Mouse (Mus musculus): ENCODE data around the gene Araf. TPM values are rescaled to one million over a fixed set of nuclear protein-coding genes. Genes with fewer than 3 reads are reported as not detected.

Gene Araf
- 106 and 118 TPM in 2 replicates for polyA plus RNA-seq (2014; fragmentation: Nextera tagmentation; extraction: Ambion mirVana)

- Histone ChIP-seq H3K4me1 (replicated peaks; ENCODE audit: control insufficient read depth, insufficient read depth, low read length) (no peaks in the 10 kb centered on the region), H3K27ac (ENCODE audit: low read depth, low read length) (peak within 1 kb of the TSS; percentile 88), H3K4me3 (ENCODE audit: low read depth, low read length) (peak within 1 kb of the TSS; percentile 43), H3K4me2 (replicated peaks; ENCODE audit: low read depth, low read length) (peak within 1 kb of the TSS; percentile 36), H3K27me3 (ENCODE audit: control insufficient read depth, insufficient read depth, low read length) (no peaks in the 10 kb centered on the region), H3K9ac (ENCODE audit: low read depth, low read length) (peak within 1 kb of the TSS; percentile 71), H3K9me3 (ENCODE audit: control insufficient read depth, low read length) (no peaks in the 10 kb centered on the region), H3K36me3 (ENCODE audit: control insufficient read depth, insufficient read depth, low read length) (no peaks in the 10 kb centered on the region)
- 19% methylated on average over 6 of the region's 7 CpGs for WGBS
- DNase-seq (ENCODE audit: low spot score) (no peak), ATAC-seq (ENCODE audit: low FRiP score) (peak; percentile 73)
These were observed at the start of gene Araf for GRCm38 (mm10) chrX:20797681-20798080. Araf (plus strand) TSS chrX:20797814.

GRCm38 (mm10) chrX:20748829-20749228 lies 48.8 kb upstream of the Araf start:
- ATAC-seq (ENCODE audit: low FRiP score) (no peak), DNase-seq (ENCODE audit: low spot score) (no peak)
- no peaks in the 10 kb centered on the region for H3K4me1 ChIP-seq (replicated peaks; ENCODE audit: control insufficient read depth, insufficient read depth, low read length)
- no peaks in the 10 kb centered on the region for H3K27me3 ChIP-seq (ENCODE audit: control insufficient read depth, insufficient read depth, low read length)
- no peak overlapping the region for H3K27ac ChIP-seq (ENCODE audit: low read depth, low read length)
- H3K9ac ChIP-seq (ENCODE audit: low read depth, low read length), result no peak overlapping the region
- no peaks in the 10 kb centered on the region for H3K36me3 ChIP-seq (ENCODE audit: control insufficient read depth, insufficient read depth, low read length)
- H3K4me3 ChIP-seq (ENCODE audit: low read depth, low read length), result no peak overlapping the region
- H3K4me2 ChIP-seq (replicated peaks; ENCODE audit: low read depth, low read length), result no peak overlapping the region
- no peaks in the 10 kb centered on the region for H3K9me3 ChIP-seq (ENCODE audit: control insufficient read depth, low read length)
- WGBS, result 93% methylated on average over 2 of the region's 2 CpGs

GRCm38 (mm10) chrX:20761201-20761600 lies 36.4 kb upstream of the Araf start:
- ATAC-seq (ENCODE audit: low FRiP score) (no peak), DNase-seq (ENCODE audit: low spot score) (no peak)
- Histone ChIP-seq H3K4me1 (replicated peaks; ENCODE audit: control insufficient read depth, insufficient read depth, low read length) (no peaks in the 10 kb centered on the region), H3K36me3 (ENCODE audit: control insufficient read depth, insufficient read depth, low read length) (no peaks in the 10 kb centered on the region), H3K27me3 (ENCODE audit: control insufficient read depth, insufficient read depth, low read length) (no peaks in the 10 kb centered on the region), H3K4me2 (replicated peaks; ENCODE audit: low read depth, low read length) (no peak overlapping the region), H3K9ac (ENCODE audit: low read depth, low read length) (no peak overlapping the region), H3K9me3 (ENCODE audit: control insufficient read depth, low read length) (no peaks in the 10 kb centered on the region), H3K4me3 (ENCODE audit: low read depth, low read length) (no peak overlapping the region), H3K27ac (ENCODE audit: low read depth, low read length) (no peak overlapping the region)
- WGBS, result 91% methylated on average over 4 of the region's 4 CpGs

- DNase-seq (ENCODE audit: low spot score), result peak; percentile 84
- no peak; the same call in 1 of the 2 replicates for ATAC-seq (ENCODE audit: low FRiP score)
- Histone ChIP-seq H3K9me3 (ENCODE audit: control insufficient read depth, low read length) (no peaks in the 10 kb centered on the region), H3K4me3 (ENCODE audit: low read depth, low read length) (no peak overlapping the region), H3K36me3 (ENCODE audit: control insufficient read depth, insufficient read depth, low read length) (no peaks in the 10 kb centered on the region), H3K9ac (ENCODE audit: low read depth, low read length) (no peak overlapping the region), H3K4me2 (replicated peaks; ENCODE audit: low read depth, low read length) (no peak overlapping the region), H3K27ac (ENCODE audit: low read depth, low read length) (no peak overlapping the region), H3K4me1 (replicated peaks; ENCODE audit: control insufficient read depth, insufficient read depth, low read length) (no peaks in the 10 kb centered on the region), H3K27me3 (ENCODE audit: control insufficient read depth, insufficient read depth, low read length) (no peaks in the 10 kb centered on the region)
- 4% methylated on average over 1 of the region's 1 CpGs for WGBS
These were observed 26.8 kb upstream of the Araf start for GRCm38 (mm10) chrX:20770697-20771381.

GRCm38 (mm10) chrX:20771666-20772065 lies 25.9 kb upstream of the Araf start:
- Histone ChIP-seq H3K9ac (ENCODE audit: low read depth, low read length) (no peak overlapping the region), H3K36me3 (ENCODE audit: control insufficient read depth, insufficient read depth, low read length) (no peaks in the 10 kb centered on the region), H3K4me1 (replicated peaks; ENCODE audit: control insufficient read depth, insufficient read depth, low read length) (no peaks in the 10 kb centered on the region), H3K9me3 (ENCODE audit: control insufficient read depth, low read length) (no peaks in the 10 kb centered on the region), H3K27ac (ENCODE audit: low read depth, low read length) (no peak overlapping the region), H3K4me3 (ENCODE audit: low read depth, low read length) (no peak overlapping the region), H3K4me2 (replicated peaks; ENCODE audit: low read depth, low read length) (no peak overlapping the region), H3K27me3 (ENCODE audit: control insufficient read depth, insufficient read depth, low read length) (no peaks in the 10 kb centered on the region)
- ATAC-seq (ENCODE audit: low FRiP score), result no peak
- WGBS, result 49% methylated on average over 2 of the region's 2 CpGs
- DNase-seq (ENCODE audit: low spot score), result no peak

GRCm38 (mm10) chrX:20775271-20776016 lies 22.2 kb upstream of the Araf start:
- no peak for ATAC-seq (ENCODE audit: low FRiP score)
- DNase-seq (ENCODE audit: low spot score), result no peak
- Histone ChIP-seq H3K4me2 (replicated peaks; ENCODE audit: low read depth, low read length) (no peak overlapping the region), H3K4me1 (replicated peaks; ENCODE audit: control insufficient read depth, insufficient read depth, low read length) (no peaks in the 10 kb centered on the region), H3K9ac (ENCODE audit: low read depth, low read length) (no peak overlapping the region), H3K36me3 (ENCODE audit: control insufficient read depth, insufficient read depth, low read length) (no peaks in the 10 kb centered on the region), H3K27me3 (ENCODE audit: control insufficient read depth, insufficient read depth, low read length) (no peaks in the 10 kb centered on the region), H3K9me3 (ENCODE audit: control insufficient read depth, low read length) (no peaks in the 10 kb centered on the region), H3K27ac (ENCODE audit: low read depth, low read length) (no peak overlapping the region), H3K4me3 (ENCODE audit: low read depth, low read length) (no peak overlapping the region)
- WGBS, result 55% methylated on average over 19 of the region's 19 CpGs

- Histone ChIP-seq H3K4me3 (ENCODE audit: low read depth, low read length) (no peak overlapping the region), H3K27me3 (ENCODE audit: control insufficient read depth, insufficient read depth, low read length) (no peaks in the 10 kb centered on the region), H3K27ac (ENCODE audit: low read depth, low read length) (no peak overlapping the region), H3K9me3 (ENCODE audit: control insufficient read depth, low read length) (no peaks in the 10 kb centered on the region), H3K4me1 (replicated peaks; ENCODE audit: control insufficient read depth, insufficient read depth, low read length) (no peaks in the 10 kb centered on the region), H3K4me2 (replicated peaks; ENCODE audit: low read depth, low read length) (no peak overlapping the region), H3K36me3 (ENCODE audit: control insufficient read depth, insufficient read depth, low read length) (no peaks in the 10 kb centered on the region), H3K9ac (ENCODE audit: low read depth, low read length) (no peak overlapping the region)
- ATAC-seq (ENCODE audit: low FRiP score) (no peak), DNase-seq (ENCODE audit: low spot score) (no peak)
These were observed 20.0 kb upstream of the Araf start for GRCm38 (mm10) chrX:20777619-20778018.

- ATAC-seq (ENCODE audit: low FRiP score) (no peak), DNase-seq (ENCODE audit: low spot score) (no peak)
- Histone ChIP-seq H3K4me1 (replicated peaks; ENCODE audit: control insufficient read depth, insufficient read depth, low read length) (no peaks in the 10 kb centered on the region), H3K27me3 (ENCODE audit: control insufficient read depth, insufficient read depth, low read length) (no peaks in the 10 kb centered on the region), H3K4me3 (ENCODE audit: low read depth, low read length) (no peak overlapping the region), H3K4me2 (replicated peaks; ENCODE audit: low read depth, low read length) (no peak overlapping the region), H3K9ac (ENCODE audit: low read depth, low read length) (no peak overlapping the region), H3K27ac (ENCODE audit: low read depth, low read length) (no peak overlapping the region), H3K36me3 (ENCODE audit: control insufficient read depth, insufficient read depth, low read length) (no peaks in the 10 kb centered on the region), H3K9me3 (ENCODE audit: control insufficient read depth, low read length) (no peaks in the 10 kb centered on the region)
- WGBS, result 72% methylated on average over 2 of the region's 2 CpGs
These were observed 10.3 kb upstream of the Araf start for GRCm38 (mm10) chrX:20787309-20787708.

- ATAC-seq (ENCODE audit: low FRiP score) (no peak), DNase-seq (ENCODE audit: low spot score) (no peak)
- no peaks in the 10 kb centered on the region for H3K4me1 ChIP-seq (replicated peaks; ENCODE audit: control insufficient read depth, insufficient read depth, low read length)
- no peak overlapping the region for H3K4me2 ChIP-seq (replicated peaks; ENCODE audit: low read depth, low read length)
- no peak overlapping the region for H3K27ac ChIP-seq (ENCODE audit: low read depth, low read length)
- H3K9me3 ChIP-seq (ENCODE audit: control insufficient read depth, low read length), result no peaks in the 10 kb centered on the region
- H3K9ac ChIP-seq (ENCODE audit: low read depth, low read length), result no peak overlapping the region
- no peak overlapping the region for H3K4me3 ChIP-seq (ENCODE audit: low read depth, low read length)
- no peaks in the 10 kb centered on the region for H3K27me3 ChIP-seq (ENCODE audit: control insufficient read depth, insufficient read depth, low read length)
- no peaks in the 10 kb centered on the region for H3K36me3 ChIP-seq (ENCODE audit: control insufficient read depth, insufficient read depth, low read length)
- 20% methylated on average over 3 of the region's 3 CpGs for WGBS
These were observed 5.2 kb upstream of the Araf start for GRCm38 (mm10) chrX:20792417-20792816.
